9 mouse cellular contexts compared by ENCODE assay signal in the genomic region with DNA sequence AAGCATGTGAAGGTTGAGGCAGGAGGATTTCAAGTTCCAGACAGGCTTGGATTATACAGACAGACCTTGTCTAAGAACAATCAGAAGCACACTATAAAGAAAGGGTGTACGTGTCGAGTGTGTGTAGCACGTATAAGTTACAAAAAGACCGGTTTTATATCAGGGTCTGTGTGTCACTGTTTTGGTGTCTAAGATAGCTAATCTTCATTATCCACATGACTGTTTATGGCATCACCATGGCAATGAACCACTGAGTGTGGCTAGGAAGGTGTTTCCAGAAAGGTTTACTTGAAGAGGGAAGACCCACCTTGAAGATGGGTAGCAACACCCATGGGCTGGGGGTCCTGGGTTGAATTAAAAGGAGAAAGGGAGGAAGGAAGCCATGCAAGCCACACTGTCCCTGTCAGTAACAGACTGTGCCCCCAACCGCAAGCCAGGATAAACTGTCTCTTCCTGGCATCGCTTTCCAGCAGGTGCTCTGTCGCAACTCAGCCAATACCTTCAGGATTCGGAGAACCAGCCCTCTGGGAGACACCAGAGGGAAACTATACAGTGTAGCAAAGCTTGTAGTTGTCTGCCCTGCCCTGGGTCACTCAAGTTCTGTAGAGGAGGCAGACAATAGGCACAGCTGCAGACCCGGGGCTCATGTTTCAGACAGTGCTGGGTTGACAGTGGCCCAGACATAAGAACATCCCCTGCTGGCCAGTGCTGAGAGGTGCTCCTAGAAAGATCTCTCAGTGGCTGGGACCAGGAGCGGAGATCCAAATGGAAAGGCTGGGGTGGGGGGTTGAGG. TPM values are rescaled to one million over a fixed set of nuclear protein-coding genes. Genes with fewer than 3 reads are reported as not detected.
DNase-seq lines count a peak whose midpoint lies in the region; ATAC-seq and TF ChIP-seq lines count a peak whose summit lies in the region.
"Had no signal": no experiment of that assay in that cellular context is flagged by ENCODE, and none has a peak within 500 bp of the region (broad histone marks: within the 10 kb centered on the region; RNA-seq: fewer than 3 reads in every experiment).

No protein-coding gene starts in this region.

- peak; percentile 58 for ATAC-seq in kidney, postnatal 0 days (replicated peaks; ENCODE audit: low FRiP score, low read depth)
- peak; percentile 49 for ATAC-seq in liver, embryonic 13.5 days (ENCODE audit: low read depth)

- no peak overlapping the region for H3K9ac ChIP-seq in kidney, postnatal 0 days (ENCODE audit: low read depth, low read length)
- H3K9ac ChIP-seq in liver, embryonic 13.5 days, result peak overlapping the region; percentile 51

- H3K9me3 ChIP-seq in kidney, postnatal 0 days (replicated peaks; ENCODE audit: low read length), result no peaks in the 10 kb centered on the region
- H3K9me3 ChIP-seq in E14TG2a.4 (ENCODE audit: low read length), result no peaks in the 10 kb centered on the region
- H3K9me3 ChIP-seq in liver, embryonic 13.5 days (replicated peaks), result no peaks in the 10 kb centered on the region

- peak; percentile 49 for TF ChIP-seq CTCF in kidney, postnatal 0 days (IDR thresholded peaks at IDR 0.05; ENCODE audit: low read depth)
- TF ChIP-seq CTCF in E14TG2a.4 (conservative IDR thresholded peaks at IDR 0.05; ENCODE audit: low read length), result peak; percentile 26; the same call in 1 of the 2 replicates
- TF ChIP-seq CTCF in bone marrow macrophage, adult 2 months (IDR thresholded peaks at IDR 0.05; ENCODE audit: low read depth, low read length), result no peak

- H3K27me3 ChIP-seq in kidney, postnatal 0 days (ENCODE audit: insufficient read depth, low read length), result no peaks in the 10 kb centered on the region
- peaks cover 27% of the 10 kb centered on the region for H3K27me3 ChIP-seq in E14TG2a.4 (ENCODE audit: insufficient read depth, low read length)
- H3K27me3 ChIP-seq in liver, embryonic 13.5 days, result no peaks in the 10 kb centered on the region

- H3K4me1 ChIP-seq in kidney, postnatal 0 days (replicated peaks; ENCODE audit: insufficient read depth, low read length), result peaks cover 15% of the 10 kb centered on the region
- peaks cover 99% of the 10 kb centered on the region for H3K4me1 ChIP-seq in E14TG2a.4 (replicated peaks; ENCODE audit: low read depth, low read length)
- peaks cover 90% of the 10 kb centered on the region for H3K4me1 ChIP-seq in bone marrow macrophage, adult 2 months (ENCODE audit: control insufficient read depth, insufficient read depth, low read length)
- H3K4me1 ChIP-seq in liver, embryonic 13.5 days (replicated peaks), result peaks cover 98% of the 10 kb centered on the region

- TF ChIP-seq POLR2A in bone marrow macrophage, adult 2 months (IDR thresholded peaks at IDR 0.05; ENCODE audit: borderline replicate concordance, low read depth, low read length), result no peak

- peak; percentile 71 for DNase-seq in kidney, postnatal 0 days (ENCODE audit: low spot score)
- DNase-seq in kidney, adult 8-10 months, result no peak
- DNase-seq in liver, embryonic 13.5 days, result no peak
- no peak for DNase-seq in natural killer cell, adult 2 months (ENCODE audit: low spot score in 2 of 2)
- DNase-seq in layer of hippocampus, postnatal 10 days (ENCODE audit: low spot score in 2 of 2), result no peak
- DNase-seq in cerebellum, adult 9-11 months, result no peak
- DNase-seq: kidney, adult 2 months had no signal

- no peak overlapping the region for H3K4me2 ChIP-seq in kidney, postnatal 0 days (ENCODE audit: low read length)
- peak overlapping the region; percentile 32 for H3K4me2 ChIP-seq in liver, embryonic 13.5 days

- 71% methylated on average over 10 of the region's 10 CpGs for WGBS in kidney, postnatal 0 days
- 40% methylated on average over 10 of the region's 10 CpGs for WGBS in liver, embryonic 13.5 days (ENCODE audit: insufficient replicate concordance)

- no peaks in the 10 kb centered on the region for H3K36me3 ChIP-seq in kidney, postnatal 0 days (ENCODE audit: insufficient read depth, low read length)
- H3K36me3 ChIP-seq in E14TG2a.4 (ENCODE audit: insufficient read depth, low read length), result no peaks in the 10 kb centered on the region
- H3K36me3 ChIP-seq in liver, embryonic 13.5 days, result no peaks in the 10 kb centered on the region

- no peak overlapping the region for H3K27ac ChIP-seq in kidney, postnatal 0 days
- peak overlapping the region; percentile 3; the same call in 1 of the 2 replicates for H3K27ac ChIP-seq in bone marrow macrophage, adult 2 months (ENCODE audit: insufficient read depth, low read depth, low read length)
- peak overlapping the region; percentile 32 for H3K27ac ChIP-seq in liver, embryonic 13.5 days

- H3K4me3 ChIP-seq in kidney, postnatal 0 days (replicated peaks; ENCODE audit: low read depth, low read length), result no peak overlapping the region
- peak overlapping the region; percentile 20; the same call in 1 of the 2 replicates for H3K4me3 ChIP-seq in E14TG2a.4 (replicated peaks; ENCODE audit: low read length)
- no peak overlapping the region for H3K4me3 ChIP-seq in bone marrow macrophage, adult 2 months (ENCODE audit: insufficient read depth, low read length)
- no peak overlapping the region for H3K4me3 ChIP-seq in liver, embryonic 13.5 days (replicated peaks)

RNA-seq across cellular contexts. Expression of a gene that starts 7.1 kb away (rescaled TPM):
- polyA plus RNA-seq in kidney, postnatal 0 days (2015; fragmentation: Nextera tagmentation; extraction: Ambion mirVana), result 1.0 and 1.3 TPM in 2 replicates
- 13.4 and 18.2 TPM in 2 replicates for polyA plus RNA-seq in bone marrow macrophage, adult 2 months (2012; ENCODE audit: insufficient read depth, insufficient read length, missing spikeins)
- 2.0 TPM in 2 replicates for polyA plus RNA-seq in liver, embryonic 13.5 days (2015; fragmentation: Nextera tagmentation; extraction: Ambion mirVana)
- under 1 TPM; 0.73 to 0.80 TPM for total RNA-seq in layer of hippocampus, postnatal 10 days (2021)

RNA-seq across cellular contexts. Expression of a gene that starts 30.0 kb away (rescaled TPM):
- 222 and 225 TPM in 2 replicates for polyA plus RNA-seq in kidney, postnatal 0 days (2015; fragmentation: Nextera tagmentation; extraction: Ambion mirVana)
- polyA plus RNA-seq in bone marrow macrophage, adult 2 months (2012; ENCODE audit: insufficient read depth, insufficient read length, missing spikeins), result 22.5 and 31.6 TPM in 2 replicates
- 591 and 653 TPM in 2 replicates for polyA plus RNA-seq in liver, embryonic 13.5 days (2015; fragmentation: Nextera tagmentation; extraction: Ambion mirVana)
- 10 to 100 TPM; 62.2 to 76.7 TPM for total RNA-seq in layer of hippocampus, postnatal 10 days (2021)
